Mouse (Mus musculus): Measurements from ENCODE around the gene Tbl3. TPM values are rescaled to one million over a fixed set of nuclear protein-coding genes. Genes with fewer than 3 reads are reported as not detected.
A peak's percentile ranks its signal among the peaks of the same experiment; 100 is the strongest.

The Tbl3 gene
- polyA plus RNA-seq, 2 experiments = 26.8 to 31.3 TPM

DNA sequence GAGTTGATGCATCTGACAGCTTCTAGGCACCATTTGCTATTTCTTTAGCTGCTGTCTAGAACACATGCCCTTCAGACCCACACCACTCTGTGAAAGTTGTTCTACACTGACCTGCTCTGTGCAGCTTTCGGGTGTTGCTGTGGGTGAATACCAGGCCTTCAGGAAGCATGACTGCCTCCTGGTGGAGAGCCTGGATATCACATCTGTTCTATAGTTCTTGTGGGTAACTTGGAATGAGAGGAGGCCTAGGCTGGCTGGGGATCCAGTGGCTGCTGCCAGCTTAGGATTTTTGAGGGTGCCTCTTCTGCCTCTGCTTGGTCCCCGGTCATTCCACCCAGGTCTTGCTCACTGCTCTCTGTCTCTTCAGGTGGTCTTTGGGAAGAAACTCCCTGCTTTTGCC lies 31.3 kb downstream of the Tbl3 start:
- Histone ChIP-seq H3K9ac (replicated peaks) (no peak overlapping the region), H3K27ac (no peak overlapping the region), H3K4me1 (replicated peaks; ENCODE audit: control insufficient read depth in 2 of 2, insufficient read depth in 2 of 2, low read length in 1 of 2) (peaks cover 6 to 14% of the 10 kb centered on the region in 2 experiments), H3K36me3 (replicated peaks; ENCODE audit: control insufficient read depth, insufficient read depth, low read depth) (peaks cover 33% of the 10 kb centered on the region), H3K9me3 (ENCODE audit: control insufficient read depth, low read length) (no peaks in the 10 kb centered on the region), H3K4me3 (ENCODE audit: insufficient read depth in 1 of 2, low read depth in 2 of 2, low read length in 2 of 2) (no peak overlapping the region), H3K4me2 (ENCODE audit: low read depth) (no peak overlapping the region), H3K27me3 (ENCODE audit: control insufficient read depth, insufficient read depth, low read length) (no peaks in the 10 kb centered on the region)
- WGBS (ENCODE audit: insufficient replicate concordance) = 54% methylated on average over 2 of the region's 2 CpGs
- DNase-seq (ENCODE audit: low read depth in 3 of 3, low spot score in 3 of 3) = peak in 2 of 3 experiments; percentile 58 to 59
- TF ChIP-seq EP300 (IDR thresholded peaks at IDR 0.05; ENCODE audit: low read depth) (no peak), CTCF (IDR thresholded peaks at IDR 0.05; ENCODE audit: low read depth) (peak; percentile 89)
- no peak for ATAC-seq (ENCODE audit: insufficient read depth)

DNA sequence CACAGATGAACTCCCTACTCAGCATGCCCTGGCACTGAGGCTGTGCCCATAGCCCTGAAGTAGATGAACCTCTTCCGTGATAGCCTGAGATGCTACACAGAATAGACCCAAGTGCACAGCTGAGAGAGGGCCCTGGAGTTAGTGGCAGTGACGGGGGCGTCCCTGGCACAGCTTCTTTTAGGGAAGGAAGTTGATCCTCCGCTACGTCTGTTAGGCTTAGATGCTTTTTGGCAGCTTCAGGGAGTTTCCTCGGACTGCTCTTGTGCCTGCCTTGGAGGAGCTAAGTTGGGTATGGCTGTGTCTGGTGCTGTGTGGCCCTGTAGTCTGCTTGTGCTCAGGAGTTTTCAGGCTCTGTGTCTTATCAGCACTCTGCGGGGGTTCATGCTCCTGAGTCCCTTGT lies 33.2 kb downstream of the Tbl3 start:
- 54% methylated on average over 7 of the region's 7 CpGs for WGBS (ENCODE audit: insufficient replicate concordance)
- DNase-seq (ENCODE audit: low read depth in 3 of 3, low spot score in 3 of 3) = no peak
- no peak overlapping the region for H3K9ac ChIP-seq (replicated peaks)

DNA sequence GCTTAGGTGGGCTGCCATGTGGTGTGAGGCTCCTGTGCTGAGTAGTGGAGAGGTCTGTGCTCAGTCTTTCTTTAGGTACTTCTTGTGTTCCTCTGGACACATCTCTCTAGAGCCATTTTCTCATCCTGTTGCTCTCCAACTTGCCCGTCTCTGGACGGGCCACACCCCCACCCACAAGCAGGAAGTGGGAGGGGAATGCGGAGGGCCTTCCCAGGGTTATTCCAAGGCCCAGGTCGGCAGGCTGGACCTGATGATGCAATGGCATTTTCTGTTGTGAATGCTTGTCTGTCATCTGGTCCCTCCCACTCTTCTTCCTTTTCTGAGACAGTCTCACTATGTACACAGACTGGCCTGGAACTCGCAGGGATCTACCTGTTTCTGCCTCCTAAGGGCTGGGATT lies 35.3 kb downstream of the Tbl3 start:
- peaks cover 21 to 30% of the 10 kb centered on the region in 2 experiments for H3K4me1 ChIP-seq (replicated peaks; ENCODE audit: control insufficient read depth in 2 of 2, insufficient read depth in 2 of 2, low read length in 1 of 2)
- peak overlapping the region; percentile 96 for H3K4me2 ChIP-seq (ENCODE audit: low read depth)
- no peak overlapping the region for H3K4me3 ChIP-seq (ENCODE audit: insufficient read depth in 1 of 2, low read depth in 2 of 2, low read length in 2 of 2)
- WGBS (ENCODE audit: insufficient replicate concordance) = 10% methylated on average over 5 of the region's 5 CpGs
- H3K9me3 ChIP-seq (ENCODE audit: control insufficient read depth, low read length) = no peaks in the 10 kb centered on the region
- H3K9ac ChIP-seq (replicated peaks) = peak overlapping the region; percentile 16; the same call in 1 of the 2 replicates
- peaks cover 6% of the 10 kb centered on the region for H3K36me3 ChIP-seq (replicated peaks; ENCODE audit: control insufficient read depth, insufficient read depth, low read depth)
- 0 out of 2 replicates have a peak, but pooled peaks have one; percentile 7 for ATAC-seq (ENCODE audit: insufficient read depth)
- TF ChIP-seq EP300 (IDR thresholded peaks at IDR 0.05; ENCODE audit: low read depth) (no peak), CTCF (IDR thresholded peaks at IDR 0.05; ENCODE audit: low read depth) (no peak)
- no peaks in the 10 kb centered on the region for H3K27me3 ChIP-seq (ENCODE audit: control insufficient read depth, insufficient read depth, low read length)
- DNase-seq (ENCODE audit: low read depth in 3 of 3, low spot score in 3 of 3) = peak in 1 of 3 experiments; percentile 47
- no peak overlapping the region for H3K27ac ChIP-seq

More for the DNA sequence above, 33.2 kb downstream of the Tbl3 start:
- H3K4me2 ChIP-seq (ENCODE audit: low read depth) = no peak overlapping the region
- ATAC-seq (ENCODE audit: insufficient read depth) = no peak
- H3K27me3 ChIP-seq (ENCODE audit: control insufficient read depth, insufficient read depth, low read length) = no peaks in the 10 kb centered on the region
- H3K36me3 ChIP-seq (replicated peaks; ENCODE audit: control insufficient read depth, insufficient read depth, low read depth) = peaks cover 21% of the 10 kb centered on the region
- no peak for TF ChIP-seq EP300 (IDR thresholded peaks at IDR 0.05; ENCODE audit: low read depth)
- no peak for TF ChIP-seq CTCF (IDR thresholded peaks at IDR 0.05; ENCODE audit: low read depth)
- H3K4me3 ChIP-seq (ENCODE audit: insufficient read depth in 1 of 2, low read depth in 2 of 2, low read length in 2 of 2) = no peak overlapping the region
- H3K27ac ChIP-seq = no peak overlapping the region
- H3K9me3 ChIP-seq (ENCODE audit: control insufficient read depth, low read length) = no peaks in the 10 kb centered on the region
- H3K4me1 ChIP-seq (replicated peaks; ENCODE audit: control insufficient read depth in 2 of 2, insufficient read depth in 2 of 2, low read length in 1 of 2) = peaks cover 14 to 24% of the 10 kb centered on the region in 2 experiments

DNA sequence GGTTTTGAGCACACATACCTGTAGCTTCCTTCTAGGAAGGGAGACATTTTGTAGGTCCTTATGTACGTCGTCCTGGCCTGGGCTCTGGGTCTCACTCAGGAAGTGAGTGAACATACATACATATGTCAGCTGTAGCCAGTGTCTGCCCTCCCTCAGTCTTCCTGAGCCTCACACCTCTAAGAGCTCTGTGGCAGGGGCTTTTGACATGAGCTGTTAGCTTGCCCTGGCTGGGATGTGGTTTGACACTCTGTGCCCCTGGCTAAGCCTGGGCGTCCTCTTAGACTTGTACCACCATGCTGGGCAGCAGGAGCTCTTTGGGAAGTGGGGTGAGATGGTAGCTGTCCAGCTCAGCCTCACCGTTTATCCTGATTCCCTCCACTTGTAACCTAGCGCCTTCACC lies 36.1 kb downstream of the Tbl3 start:
- no peak overlapping the region for H3K27ac ChIP-seq
- 0 out of 2 replicates have a peak overlapping the region, but pooled peaks have one; percentile 28 for H3K9ac ChIP-seq (replicated peaks)
- H3K4me1 ChIP-seq (replicated peaks; ENCODE audit: control insufficient read depth in 2 of 2, insufficient read depth in 2 of 2, low read length in 1 of 2) = peaks cover 21 to 30% of the 10 kb centered on the region in 2 experiments
- TF ChIP-seq CTCF (IDR thresholded peaks at IDR 0.05; ENCODE audit: low read depth) = no peak
- TF ChIP-seq EP300 (IDR thresholded peaks at IDR 0.05; ENCODE audit: low read depth) = no peak
- no peaks in the 10 kb centered on the region for H3K27me3 ChIP-seq (ENCODE audit: control insufficient read depth, insufficient read depth, low read length)
- DNase-seq (ENCODE audit: low read depth in 3 of 3, low spot score in 3 of 3) = no peak
- WGBS (ENCODE audit: insufficient replicate concordance) = 46% methylated on average over 5 of the region's 5 CpGs
- peak overlapping the region; percentile 96 for H3K4me2 ChIP-seq (ENCODE audit: low read depth)
- peak overlapping the region; percentile 19 to 87; a peak in 3 of 4 replicates for H3K4me3 ChIP-seq (ENCODE audit: insufficient read depth in 1 of 2, low read depth in 2 of 2, low read length in 2 of 2)
- H3K9me3 ChIP-seq (ENCODE audit: control insufficient read depth, low read length) = no peaks in the 10 kb centered on the region
- H3K36me3 ChIP-seq (replicated peaks; ENCODE audit: control insufficient read depth, insufficient read depth, low read depth) = no peaks in the 10 kb centered on the region
- ATAC-seq (ENCODE audit: insufficient read depth) = no peak

DNA sequence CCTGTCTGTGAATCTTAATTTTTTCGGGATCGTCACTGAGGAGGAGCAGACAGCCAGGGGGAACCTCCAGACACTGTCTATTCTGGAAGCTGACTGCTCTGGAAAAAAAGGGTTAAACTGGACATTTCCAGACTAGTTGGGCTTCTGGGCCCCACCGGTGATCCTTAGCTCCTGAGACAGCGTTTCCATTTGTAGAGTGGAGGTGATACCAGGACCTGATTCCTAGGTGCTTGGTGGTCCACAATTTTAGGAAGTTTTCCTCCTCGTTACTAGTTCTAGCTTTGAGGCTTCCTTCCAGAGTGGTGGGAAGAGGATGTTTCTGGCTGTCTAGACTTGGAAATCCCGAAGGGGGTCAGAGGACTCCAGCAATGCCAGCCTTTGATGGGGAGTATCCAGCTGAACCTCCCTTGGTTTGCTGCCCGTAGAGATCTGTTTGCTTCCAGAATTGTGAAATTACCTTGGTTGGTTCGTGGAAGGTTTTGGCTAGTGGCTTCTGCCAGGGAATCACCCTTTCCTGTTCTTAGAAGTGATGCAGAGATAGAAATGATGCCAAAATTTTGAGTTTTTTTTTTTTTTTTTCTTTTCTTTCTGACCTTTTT lies 37.1 kb downstream of the Tbl3 start:
- no peak for ATAC-seq (ENCODE audit: insufficient read depth)
- Histone ChIP-seq H3K27me3 (ENCODE audit: control insufficient read depth, insufficient read depth, low read length) (no peaks in the 10 kb centered on the region), H3K27ac (peak overlapping the region; percentile 49), H3K9ac (replicated peaks) (peak overlapping the region; percentile 86), H3K4me3 (ENCODE audit: insufficient read depth in 1 of 2, low read depth in 2 of 2, low read length in 2 of 2) (peak overlapping the region; percentile 78 to 87), H3K4me2 (ENCODE audit: low read depth) (peak overlapping the region; percentile 96), H3K4me1 (replicated peaks; ENCODE audit: control insufficient read depth in 2 of 2, insufficient read depth in 2 of 2, low read length in 1 of 2) (peaks cover 21 to 28% of the 10 kb centered on the region in 2 experiments), H3K36me3 (replicated peaks; ENCODE audit: control insufficient read depth, insufficient read depth, low read depth) (no peaks in the 10 kb centered on the region), H3K9me3 (ENCODE audit: control insufficient read depth, low read length) (no peaks in the 10 kb centered on the region)
- no peak for TF ChIP-seq EP300 (IDR thresholded peaks at IDR 0.05; ENCODE audit: low read depth)
- no peak for TF ChIP-seq CTCF (IDR thresholded peaks at IDR 0.05; ENCODE audit: low read depth)
- WGBS (ENCODE audit: insufficient replicate concordance) = 5% methylated on average over 8 of the region's 8 CpGs
- no peak for DNase-seq (ENCODE audit: low read depth in 3 of 3, low spot score in 3 of 3)

Measured in liver, embryonic 14.5 days (tissue).